Comparison of ENCODE assay signal across 8 mouse cellular contexts in the genomic region with DNA sequence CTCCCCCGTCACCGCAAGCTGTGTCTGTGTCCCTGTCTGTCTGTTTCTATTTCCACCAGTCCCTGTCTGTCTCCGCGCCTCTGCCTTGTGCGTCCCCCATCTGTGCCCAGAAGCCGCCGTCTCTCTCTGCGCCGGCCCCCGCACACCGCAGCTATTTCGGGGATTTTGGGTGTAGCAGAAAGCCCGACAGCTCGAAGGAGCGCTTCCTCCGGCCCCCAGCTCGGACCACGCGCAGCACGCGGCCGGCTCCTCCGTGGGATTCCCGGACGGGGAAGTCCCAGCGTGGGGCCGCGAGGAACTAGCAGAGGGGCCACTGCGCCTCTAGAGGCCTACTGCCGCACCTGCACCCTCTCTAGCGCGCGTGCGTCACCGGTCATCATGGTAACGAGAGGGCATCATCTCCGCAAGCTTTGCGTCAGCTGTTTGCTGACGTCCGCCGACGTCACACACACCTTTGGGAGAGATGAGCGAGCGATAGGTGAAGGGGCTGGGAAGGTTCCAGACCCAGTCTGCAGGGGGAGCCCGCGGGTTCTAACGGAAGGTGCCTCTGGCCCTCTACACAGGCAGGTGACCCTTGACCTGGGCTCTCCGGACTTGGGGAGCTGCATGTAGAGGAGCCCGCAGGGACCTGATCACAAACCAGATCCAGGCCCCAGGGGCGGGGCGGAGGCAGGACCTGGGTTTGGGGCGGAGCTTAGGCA. TPM values are rescaled to one million over a fixed set of nuclear protein-coding genes. Genes with fewer than 3 reads are reported as not detected.
A peak's percentile ranks its signal among the peaks of the same experiment; 100 is the strongest.
DNase-seq lines count a peak whose midpoint lies in the region; ATAC-seq lines count a peak whose summit lies in the region.

No protein-coding gene starts in this region.

- H3K4me2 ChIP-seq in hindbrain, embryonic 14.5 days (replicated peaks), result peak overlapping the region; percentile 73

- H3K36me3 ChIP-seq in hindbrain, embryonic 14.5 days (replicated peaks; ENCODE audit: control insufficient read depth, insufficient read depth), result no peaks in the 10 kb centered on the region

- peak; percentile 86 for DNase-seq in Muller cell, postnatal 12 days (ENCODE audit: inconsistent ontology term)
- DNase-seq in cerebellum, postnatal 14 days, result peak; percentile 94 to 97
- DNase-seq in frontal cortex, postnatal 25 days (ENCODE audit: low spot score in 2 of 2), result peak; percentile 92 to 95
- peak; percentile 84 for DNase-seq in hindbrain, embryonic 14.5 days (ENCODE audit: low spot score)
- DNase-seq in left cerebral cortex, adult 11 months (ENCODE audit: low spot score), result peak; percentile 87
- DNase-seq in lung, postnatal 36 days, result peak; percentile 91
- peak; percentile 95 for DNase-seq in retina, embryonic 14.5 days (ENCODE audit: low spot score)
- peak; percentile 82 to 84 for DNase-seq in thymus, postnatal 36 days

- H3K9ac ChIP-seq in hindbrain, embryonic 14.5 days, result peak overlapping the region; percentile 71

- H3K27me3 ChIP-seq in hindbrain, embryonic 14.5 days (ENCODE audit: control insufficient read depth, insufficient read depth, low read length), result peaks cover 48% of the 10 kb centered on the region

- peak overlapping the region; percentile 48 for H3K4me3 ChIP-seq in hindbrain, embryonic 14.5 days (replicated peaks; ENCODE audit: low read length)

- H3K9me3 ChIP-seq in hindbrain, embryonic 14.5 days (ENCODE audit: control insufficient read depth, low read length), result no peaks in the 10 kb centered on the region

- H3K4me1 ChIP-seq in hindbrain, embryonic 14.5 days (replicated peaks; ENCODE audit: control insufficient read depth, insufficient read depth, low read length), result peaks cover 11% of the 10 kb centered on the region

- H3K27ac ChIP-seq in hindbrain, embryonic 14.5 days, result no peak overlapping the region; the same call in 1 of the 2 replicates

- peak; percentile 64 for ATAC-seq in hindbrain, embryonic 14.5 days (ENCODE audit: low FRiP score)

- under 1% methylated on average over 52 of the region's 52 CpGs for WGBS in hindbrain, embryonic 14.5 days

RNA-seq across cellular contexts. Expression of a gene that starts 4.2 kb away (rescaled TPM):
- 28.8 and 35.5 TPM in 2 replicates for polyA plus RNA-seq in hindbrain, embryonic 14.5 days (2014; fragmentation: Nextera tagmentation; extraction: Ambion mirVana)

RNA-seq across cellular contexts. Expression of a gene that starts 11.6 kb away (rescaled TPM):
- 192 and 215 TPM in 2 replicates for polyA plus RNA-seq in hindbrain, embryonic 14.5 days (2014; fragmentation: Nextera tagmentation; extraction: Ambion mirVana)

RNA-seq across cellular contexts. Expression of a gene that starts 30.3 kb away (rescaled TPM):
- 7.3 and 8.4 TPM in 2 replicates for polyA plus RNA-seq in hindbrain, embryonic 14.5 days (2014; fragmentation: Nextera tagmentation; extraction: Ambion mirVana)
